Mouse (Mus musculus) bone marrow, adult 2 months (tissue): ENCODE measurements around the gene Tomm22. TPM values are rescaled to one million over a fixed set of nuclear protein-coding genes. Genes with fewer than 3 reads are reported as not detected.

Experiments
- H3K27ac ChIP-seq: fragments of 200-500 bp; 2 replicates; pipeline ENCODE4 v1.5.1; 2012; ENCODE audit warnings: low read depth, mild to moderate bottlenecking, control low read depth, inconsistent platforms, low read length; ENCODE audit not compliant: control insufficient read depth, poor library complexity, insufficient read depth
- H3K4me1 ChIP-seq: fragments of 200-500 bp; 2 replicates; pipeline ENCODE4 v1.6.1; 2011; ENCODE audit warnings: low read length; ENCODE audit not compliant: control insufficient read depth, insufficient read depth
- H3K4me3 ChIP-seq: fragments of 200-500 bp; replicated peaks from 2 replicates; pipeline ENCODE3; 2011; ENCODE audit warnings: mild to moderate bottlenecking, low read depth, low read length, control low read depth; ENCODE audit not compliant: control insufficient read depth
- CTCF ChIP-seq: fragments of 200-500 bp; IDR thresholded peaks from 2 replicates; pipeline ENCODE4 v1.5.1; 2011; ENCODE audit warnings: low read length, control low read depth; ENCODE audit not compliant: control insufficient read depth, insufficient read depth
- POLR2A ChIP-seq: fragments of 200-500 bp; IDR thresholded peaks from 2 replicates; pipeline ENCODE4 v1.6.1; 2011; ENCODE audit warnings: low read depth, mild to moderate bottlenecking, control low read depth, low read length, borderline replicate concordance; ENCODE audit not compliant: control insufficient read depth
- WGBS: fragments of 180-500 bp; shearing (Covaris S2); methylation state at CpG from one replicate; pipeline ENCODE4 v1.1.7; 2018; 5-methylcytosine and 5-hydroxymethylcytosine counted together
- polyA plus RNA-seq: library from polyadenylated mRNA; stranded (reverse); fragments of >200 nt; gene quantifications from 2 replicates; pipeline ENCODE4 v1.2.4, GENCODE M21; 2011; ENCODE audit warnings: low replicate concordance; ENCODE audit not compliant: missing spikeins, insufficient read depth, insufficient read length

The Tomm22 gene
- polyA plus RNA-seq, 1 experiment: 126 TPM

DNA sequence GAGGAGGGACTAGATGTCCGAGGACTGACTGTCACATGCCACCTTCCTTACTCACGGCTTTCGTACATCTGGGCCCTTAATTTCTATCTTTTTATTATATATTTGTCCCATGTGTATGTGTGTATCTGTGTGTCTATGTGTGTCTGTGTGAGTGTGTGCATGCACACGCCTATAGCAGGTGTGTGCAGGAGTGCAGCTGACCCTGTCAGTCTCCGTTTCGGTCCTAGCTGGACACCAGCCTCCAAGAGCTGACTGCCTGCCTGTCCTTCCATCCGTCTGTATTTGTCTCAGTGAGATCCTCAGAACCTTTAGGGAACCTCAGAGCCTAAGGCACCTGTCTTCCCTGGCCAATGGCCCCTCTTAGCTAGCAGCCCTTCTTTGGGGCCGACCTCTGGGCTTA lies 49.6 kb downstream of the Tomm22 start:
- peak overlapping the region; percentile 13; the same call in 1 of the 2 replicates for H3K27ac ChIP-seq
- TF ChIP-seq POLR2A (no peak), CTCF (no peak)
- H3K4me3 ChIP-seq: no peak overlapping the region
- WGBS: 84% methylated on average over 8 of the region's 8 CpGs
- no peaks in the 10 kb centered on the region; the same call in 1 of the 2 replicates for H3K4me1 ChIP-seq

GRCm38 (mm10) chr15:79720796-79721195 lies 50.1 kb downstream of the Tomm22 start:
- H3K4me3 ChIP-seq: no peak overlapping the region
- 43% methylated on average over 4 of the region's 4 CpGs for WGBS
- TF ChIP-seq CTCF: no peak
- TF ChIP-seq POLR2A: no peak
- H3K4me1 ChIP-seq: no peaks in the 10 kb centered on the region; the same call in 1 of the 2 replicates
- peak overlapping the region; percentile 13; the same call in 1 of the 2 replicates for H3K27ac ChIP-seq

Other genes starting within 250 kb of the Tomm22 start
- gene Csnk1e, start 215.3 kb upstream of the Tomm22 start, polyA plus RNA-seq: 12.3 and 34.2 TPM in 2 replicates
- gene Kcnj4, start 165.6 kb upstream of the Tomm22 start, polyA plus RNA-seq: 2.1 TPM in 1 of 2 replicates, not detected in the other
- 1.1 and 8.2 TPM in 2 replicates for gene Kdelr3, start 154.4 kb upstream of the Tomm22 start, polyA plus RNA-seq
- 96.6 and 126 TPM in 2 replicates for gene Ddx17, start 124.1 kb upstream of the Tomm22 start, polyA plus RNA-seq
- gene Dmc1, start 65.8 kb upstream of the Tomm22 start, polyA plus RNA-seq: 3.7 TPM in 1 of 2 replicates, not detected in the other
- gene Fam227a, start 11.9 kb upstream of the Tomm22 start, polyA plus RNA-seq: 2.7 and 8.5 TPM in 2 replicates
- gene Cby1, start 11.7 kb upstream of the Tomm22 start, polyA plus RNA-seq: 7.4 and 13.3 TPM in 2 replicates
- 15.3 and 20.4 TPM in 2 replicates for gene Josd1, start 17.1 kb downstream of the Tomm22 start, polyA plus RNA-seq
- gene Gtpbp1, start 20.0 kb downstream of the Tomm22 start, polyA plus RNA-seq: 46.1 and 53.9 TPM in 2 replicates
- gene Sun2, start 71.7 kb downstream of the Tomm22 start, polyA plus RNA-seq: 63.2 and 147 TPM in 2 replicates
- 6.8 and 8.4 TPM in 2 replicates for gene Dnal4, start 107.0 kb downstream of the Tomm22 start, polyA plus RNA-seq
- gene Nptxr, start 133.9 kb downstream of the Tomm22 start, polyA plus RNA-seq: 0.40 and 0.60 TPM in 2 replicates
- gene Npcd, start 163.4 kb downstream of the Tomm22 start, polyA plus RNA-seq: not detected in 2 replicates
- gene Cbx6, start 163.8 kb downstream of the Tomm22 start, polyA plus RNA-seq: 24.2 and 29.0 TPM in 2 replicates
- 104 and 140 TPM in 2 replicates for gene Apobec3, start 220.8 kb downstream of the Tomm22 start, polyA plus RNA-seq